Mouse (Mus musculus) testis, adult 2 months (tissue): ENCODE measurements at regions not wholly inside any gene's neighbourhood (a gene's known extent, or its start where the extent isn't known, plus 50 kb on each side); places are given as distances from the start of the nearest gene placed in this dataset.

Experiments used
- CTCF ChIP-seq: fragments of 200-500 bp; IDR thresholded peaks from 2 replicates; pipeline ENCODE4 v1.5.1; 2012; ENCODE audit warnings: low read depth, mild to moderate bottlenecking, inconsistent platforms, low read length, moderate library complexity; ENCODE audit not compliant: control insufficient read depth, insufficient read depth, insufficient replicate concordance
- POLR2A ChIP-seq: fragments of 200-500 bp; IDR thresholded peaks from 2 replicates; pipeline ENCODE4 v1.6.1; 2012; ENCODE audit warnings: low read depth, mild to moderate bottlenecking, inconsistent platforms, low read length, moderate library complexity; ENCODE audit not compliant: control insufficient read depth

DNA sequence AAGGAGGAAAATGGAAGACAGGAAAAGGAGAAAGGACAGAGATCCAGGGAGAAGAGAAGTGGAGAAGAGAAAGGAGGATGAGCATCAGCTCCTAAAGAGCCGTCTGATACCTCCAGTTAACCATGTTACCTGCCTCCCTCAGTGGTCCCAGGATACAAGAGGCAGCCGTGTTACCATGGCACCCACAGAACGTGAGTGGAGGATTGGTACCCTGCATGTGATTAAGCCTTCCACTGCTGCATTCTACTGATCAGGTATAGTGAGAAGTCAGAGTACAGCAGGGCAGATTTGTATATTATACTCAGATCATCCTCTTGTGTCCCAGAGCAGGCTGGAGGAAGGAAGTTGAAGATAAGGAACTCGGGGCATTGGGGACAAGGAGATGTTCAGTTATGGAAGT lies 115.5 kb upstream of the Tas2r119 start:
- no peak for TF ChIP-seq POLR2A
- no peak for TF ChIP-seq CTCF
